Mouse (Mus musculus): ENCODE measurements at regions not wholly inside any gene's neighbourhood (a gene's known extent, or its start where the extent isn't known, plus 50 kb on each side); places are given as distances from the start of the nearest gene placed in this dataset.

GRCm38 (mm10) chr3:102340731-102341130 lies 129.0 kb upstream of the Ngf start:
- Histone ChIP-seq H3K4me1 (ENCODE audit: control insufficient read depth, insufficient read depth, low read length) (no peaks in the 10 kb centered on the region), H3K4me3 (replicated peaks; ENCODE audit: control insufficient read depth, low read depth, low read length) (no peak overlapping the region), H3K27ac (ENCODE audit: control insufficient read depth, insufficient read depth, low read depth, low read length, poor library complexity) (no peak overlapping the region)
- TF ChIP-seq POLR2A (IDR thresholded peaks at IDR 0.05; ENCODE audit: borderline replicate concordance, control insufficient read depth, low read depth, low read length) (no peak), CTCF (IDR thresholded peaks at IDR 0.05; ENCODE audit: control insufficient read depth, insufficient read depth, low read length) (no peak)
- 47% methylated on average over 5 of the region's 5 CpGs for WGBS

- no peak for TF ChIP-seq CTCF (IDR thresholded peaks at IDR 0.05; ENCODE audit: control insufficient read depth, insufficient read depth, low read length)
- no peak for TF ChIP-seq POLR2A (IDR thresholded peaks at IDR 0.05; ENCODE audit: borderline replicate concordance, control insufficient read depth, low read depth, low read length)
- Histone ChIP-seq H3K27ac (ENCODE audit: control insufficient read depth, insufficient read depth, low read depth, low read length, poor library complexity) (no peak overlapping the region), H3K4me1 (ENCODE audit: control insufficient read depth, insufficient read depth, low read length) (no peaks in the 10 kb centered on the region), H3K4me3 (replicated peaks; ENCODE audit: control insufficient read depth, low read depth, low read length) (no peak overlapping the region)
- 76% methylated on average over 8 of the region's 8 CpGs for WGBS
Observed at GRCm38 (mm10) chr3:102337881-102338280, 131.8 kb upstream of the Ngf start.

GRCm38 (mm10) chr3:102336184-102336583 lies 131.7 kb upstream of the Vangl1 start:
- TF ChIP-seq POLR2A (IDR thresholded peaks at IDR 0.05; ENCODE audit: borderline replicate concordance, control insufficient read depth, low read depth, low read length), result no peak
- no peak for TF ChIP-seq CTCF (IDR thresholded peaks at IDR 0.05; ENCODE audit: control insufficient read depth, insufficient read depth, low read length)
- 70% methylated on average over 2 of the region's 2 CpGs for WGBS
- Histone ChIP-seq H3K27ac (ENCODE audit: control insufficient read depth, insufficient read depth, low read depth, low read length, poor library complexity) (no peak overlapping the region), H3K4me3 (replicated peaks; ENCODE audit: control insufficient read depth, low read depth, low read length) (no peak overlapping the region), H3K4me1 (ENCODE audit: control insufficient read depth, insufficient read depth, low read length) (no peaks in the 10 kb centered on the region)

- WGBS, result 72% methylated on average over 3 of the region's 3 CpGs
- H3K27ac ChIP-seq (ENCODE audit: control insufficient read depth, insufficient read depth, low read depth, low read length, poor library complexity), result no peak overlapping the region
- TF ChIP-seq CTCF (IDR thresholded peaks at IDR 0.05; ENCODE audit: control insufficient read depth, insufficient read depth, low read length) (peak; percentile 23; the same call in 1 of the 2 replicates), POLR2A (IDR thresholded peaks at IDR 0.05; ENCODE audit: borderline replicate concordance, control insufficient read depth, low read depth, low read length) (no peak)
- no peak overlapping the region for H3K4me3 ChIP-seq (replicated peaks; ENCODE audit: control insufficient read depth, low read depth, low read length)
- H3K4me1 ChIP-seq (ENCODE audit: control insufficient read depth, insufficient read depth, low read length), result no peaks in the 10 kb centered on the region
Observed at GRCm38 (mm10) chr3:102335146-102335545, 130.7 kb upstream of the Vangl1 start.

GRCm38 (mm10) chr3:102332221-102332620 lies 127.7 kb upstream of the Vangl1 start:
- TF ChIP-seq CTCF (IDR thresholded peaks at IDR 0.05; ENCODE audit: control insufficient read depth, insufficient read depth, low read length), result no peak
- TF ChIP-seq POLR2A (IDR thresholded peaks at IDR 0.05; ENCODE audit: borderline replicate concordance, control insufficient read depth, low read depth, low read length), result no peak
- Histone ChIP-seq H3K27ac (ENCODE audit: control insufficient read depth, insufficient read depth, low read depth, low read length, poor library complexity) (no peak overlapping the region), H3K4me1 (ENCODE audit: control insufficient read depth, insufficient read depth, low read length) (no peaks in the 10 kb centered on the region), H3K4me3 (replicated peaks; ENCODE audit: control insufficient read depth, low read depth, low read length) (no peak overlapping the region)
- WGBS, result 50% methylated on average over 3 of the region's 3 CpGs

GRCm38 (mm10) chr3:102319331-102319730 lies 114.8 kb upstream of the Vangl1 start:
- H3K4me3 ChIP-seq (replicated peaks; ENCODE audit: control insufficient read depth, low read depth, low read length), result no peak overlapping the region
- TF ChIP-seq CTCF (IDR thresholded peaks at IDR 0.05; ENCODE audit: control insufficient read depth, insufficient read depth, low read length), result no peak
- TF ChIP-seq POLR2A (IDR thresholded peaks at IDR 0.05; ENCODE audit: borderline replicate concordance, control insufficient read depth, low read depth, low read length), result no peak

GRCm38 (mm10) chr3:102316151-102316550 lies 111.7 kb upstream of the Vangl1 start:
- TF ChIP-seq POLR2A (IDR thresholded peaks at IDR 0.05; ENCODE audit: borderline replicate concordance, control insufficient read depth, low read depth, low read length) (no peak), CTCF (IDR thresholded peaks at IDR 0.05; ENCODE audit: control insufficient read depth, insufficient read depth, low read length) (no peak)
- Histone ChIP-seq H3K4me1 (ENCODE audit: control insufficient read depth, insufficient read depth, low read length) (no peaks in the 10 kb centered on the region), H3K27ac (ENCODE audit: control insufficient read depth, insufficient read depth, low read depth, low read length, poor library complexity) (no peak overlapping the region), H3K4me3 (replicated peaks; ENCODE audit: control insufficient read depth, low read depth, low read length) (no peak overlapping the region)
- WGBS, result 70% methylated on average over 3 of the region's 3 CpGs

More at GRCm38 (mm10) chr3:102319331-102319730, 114.8 kb upstream of the Vangl1 start:
- Histone ChIP-seq H3K4me1 (ENCODE audit: control insufficient read depth, insufficient read depth, low read length) (no peaks in the 10 kb centered on the region), H3K27ac (ENCODE audit: control insufficient read depth, insufficient read depth, low read depth, low read length, poor library complexity) (no peak overlapping the region)
- WGBS, result 67% methylated on average over 3 of the region's 3 CpGs

- Histone ChIP-seq H3K4me1 (ENCODE audit: control insufficient read depth, insufficient read depth, low read length) (no peaks in the 10 kb centered on the region), H3K27ac (ENCODE audit: control insufficient read depth, insufficient read depth, low read depth, low read length, poor library complexity) (no peak overlapping the region), H3K4me3 (replicated peaks; ENCODE audit: control insufficient read depth, low read depth, low read length) (no peak overlapping the region)
- WGBS, result 64% methylated on average over 15 of the region's 15 CpGs
- TF ChIP-seq CTCF (IDR thresholded peaks at IDR 0.05; ENCODE audit: control insufficient read depth, insufficient read depth, low read length), result no peak
- no peak for TF ChIP-seq POLR2A (IDR thresholded peaks at IDR 0.05; ENCODE audit: borderline replicate concordance, control insufficient read depth, low read depth, low read length)
Observed at GRCm38 (mm10) chr3:102311482-102312225, 107.2 kb upstream of the Vangl1 start.

Measured in bone marrow, adult 2 months (tissue).